Mouse (Mus musculus) embryonic facial prominence, embryonic 11.5 days (tissue): ENCODE measurements around the gene Ints7. TPM values are rescaled to one million over a fixed set of nuclear protein-coding genes. Genes with fewer than 3 reads are reported as not detected.
A peak's percentile ranks its signal among the peaks of the same experiment; 100 is the strongest.

Source experiments
- ATAC-seq: fragments of 200-750 bp; cut with Nextera tagmentation; replicated peaks from 2 replicates; pipeline ENCODE4 v1.8.0; 2017; ENCODE audit warnings: low read depth; ENCODE audit not compliant: insufficient number of reproducible peaks, low FRiP score, low TSS enrichment
- DNase-seq: peaks from one replicate; pipeline ENCODE4 v3.0.0-alpha.2; 2015; ENCODE audit warnings: low spot score
- H3K27ac ChIP-seq: fragments of 300-500 bp; sonication (generic); replicated peaks from 2 replicates; pipeline ENCODE4 v1.5.1; 2014; ENCODE audit warnings: mild to moderate bottlenecking, low read depth, low read length, control low read depth
- H3K27me3 ChIP-seq: fragments of 300-500 bp; sonication (generic); 2 replicates; pipeline ENCODE4 v1.6.1; 2014; ENCODE audit warnings: mild to moderate bottlenecking, low read length, moderate library complexity, mixed read lengths; ENCODE audit not compliant: control insufficient read depth, insufficient read depth
- H3K36me3 ChIP-seq: fragments of 300-500 bp; sonication (generic); replicated peaks from 2 replicates; pipeline ENCODE4 v1.6.1; 2014; ENCODE audit warnings: low read depth, mild to moderate bottlenecking, low read length, moderate library complexity, mixed read lengths; ENCODE audit not compliant: control insufficient read depth, insufficient read depth
- H3K4me1 ChIP-seq: fragments of 300-500 bp; sonication (generic); 2 replicates; pipeline ENCODE4 v1.6.1; 2014; ENCODE audit warnings: low read length, mixed read lengths; ENCODE audit not compliant: control insufficient read depth, insufficient read depth
- H3K4me2 ChIP-seq: fragments of 300-500 bp; sonication (generic); 2 replicates; pipeline ENCODE4 v1.6.1; 2014; ENCODE audit warnings: low read depth, mild to moderate bottlenecking, control low read depth, low read length, moderate library complexity
- H3K4me3 ChIP-seq: fragments of 300-500 bp; sonication (generic); 2 replicates; pipeline ENCODE4 v1.5.1; 2014; ENCODE audit warnings: low read depth, low read length, control low read depth
- H3K9ac ChIP-seq: fragments of 300-500 bp; sonication (generic); replicated peaks from 2 replicates; pipeline ENCODE4 v1.6.1; 2014; ENCODE audit warnings: mild to moderate bottlenecking, control low read depth, low read length
- H3K9me3 ChIP-seq: fragments of 300-500 bp; sonication (generic); replicated peaks from 2 replicates; pipeline ENCODE4 v1.6.1; 2016; ENCODE audit warnings: mild to moderate bottlenecking, low read length, inconsistent platforms, mixed read lengths; ENCODE audit not compliant: control insufficient read depth
- WGBS: fragments of 180-500 bp; shearing (Covaris S2); extraction: QIAGEN DNeasy Blood & Tissue Kit; methylation state at CpG from one replicate; pipeline ENCODE4 v1.1.7; 2014; 5-methylcytosine and 5-hydroxymethylcytosine counted together
- polyA plus RNA-seq: library from polyadenylated mRNA; unstranded; fragments of >200 nt; fragmentation: Nextera tagmentation; extraction: Ambion mirVana; gene quantifications from 2 replicates; pipeline ENCODE4 v1.2.1, GENCODE M21; 2014

The Ints7 gene
- polyA plus RNA-seq, 1 experiment from 2014 or later: 53.4 TPM

GRCm38 (mm10) chr1:191541619-191542018 is 33.8 kb upstream of the Ints7 start:
- ATAC-seq (no peak), DNase-seq (no peak)
- Histone ChIP-seq H3K27me3 (no peaks in the 10 kb centered on the region), H3K9me3 (no peaks in the 10 kb centered on the region), H3K27ac (no peak overlapping the region), H3K4me1 (no peaks in the 10 kb centered on the region), H3K4me3 (no peak overlapping the region), H3K36me3 (peaks cover 3% of the 10 kb centered on the region), H3K9ac (no peak overlapping the region), H3K4me2 (no peak overlapping the region)
- WGBS: 90% methylated on average over 4 of the region's 4 CpGs

GRCm38 (mm10) chr1:191543747-191544146 is 31.7 kb upstream of the Ints7 start:
- H3K36me3 ChIP-seq: peaks cover 3% of the 10 kb centered on the region
- H3K4me3 ChIP-seq: no peak overlapping the region
- no peaks in the 10 kb centered on the region for H3K4me1 ChIP-seq
- no peaks in the 10 kb centered on the region for H3K9me3 ChIP-seq
- ATAC-seq (no peak), DNase-seq (no peak)
- 90% methylated on average over 3 of the region's 3 CpGs for WGBS
- H3K27ac ChIP-seq: no peak overlapping the region
- no peaks in the 10 kb centered on the region for H3K27me3 ChIP-seq
- H3K4me2 ChIP-seq: no peak overlapping the region
- no peak overlapping the region for H3K9ac ChIP-seq

- H3K36me3 ChIP-seq: peaks cover 5% of the 10 kb centered on the region
- no peaks in the 10 kb centered on the region for H3K4me1 ChIP-seq
- DNase-seq: no peak
- no peak overlapping the region for H3K9ac ChIP-seq
- H3K27me3 ChIP-seq: no peaks in the 10 kb centered on the region
- H3K27ac ChIP-seq: no peak overlapping the region
- H3K9me3 ChIP-seq: no peaks in the 10 kb centered on the region
- no peak for ATAC-seq
- no peak overlapping the region for H3K4me3 ChIP-seq
- WGBS: 84% methylated on average over 4 of the region's 4 CpGs
- no peak overlapping the region for H3K4me2 ChIP-seq
These were observed 24.6 kb upstream of the Ints7 start for GRCm38 (mm10) chr1:191550786-191551185.

- no peak overlapping the region for H3K9ac ChIP-seq
- H3K27ac ChIP-seq: no peak overlapping the region
- H3K27me3 ChIP-seq: no peaks in the 10 kb centered on the region
- H3K36me3 ChIP-seq: peaks cover 7% of the 10 kb centered on the region
- WGBS: 82% methylated on average over 8 of the region's 8 CpGs
- ATAC-seq (no peak), DNase-seq (no peak)
- no peak overlapping the region for H3K4me2 ChIP-seq
- no peak overlapping the region for H3K4me3 ChIP-seq
- H3K4me1 ChIP-seq: no peaks in the 10 kb centered on the region
- H3K9me3 ChIP-seq: no peaks in the 10 kb centered on the region
These were observed 18.3 kb upstream of the Ints7 start for GRCm38 (mm10) chr1:191557109-191557508.

GRCm38 (mm10) chr1:191559779-191560178 is 15.7 kb upstream of the Ints7 start:
- H3K9me3 ChIP-seq: no peaks in the 10 kb centered on the region
- WGBS: 83% methylated on average over 5 of the region's 5 CpGs

GRCm38 (mm10) chr1:191562823-191563365 is 12.5 kb upstream of the Ints7 start:
- H3K36me3 ChIP-seq: no peaks in the 10 kb centered on the region; the same call in 1 of the 2 replicates
- ATAC-seq: no peak

More at GRCm38 (mm10) chr1:191559779-191560178, 15.7 kb upstream of the Ints7 start:
- H3K27me3 ChIP-seq: no peaks in the 10 kb centered on the region
- H3K4me3 ChIP-seq: no peak overlapping the region
- H3K27ac ChIP-seq: no peak overlapping the region
- peaks cover 2% of the 10 kb centered on the region; the same call in 1 of the 2 replicates for H3K36me3 ChIP-seq
- no peak overlapping the region for H3K9ac ChIP-seq
- DNase-seq: no peak
- no peak for ATAC-seq
- H3K4me1 ChIP-seq: no peaks in the 10 kb centered on the region
- no peak overlapping the region for H3K4me2 ChIP-seq

GRCm38 (mm10) chr1:191567859-191568258 is 7.6 kb upstream of the Ints7 start:
- Histone ChIP-seq H3K9ac (no peak overlapping the region), H3K4me3 (no peak overlapping the region), H3K27me3 (no peaks in the 10 kb centered on the region), H3K4me2 (no peak overlapping the region), H3K36me3 (no peaks in the 10 kb centered on the region; the same call in 1 of the 2 replicates), H3K9me3 (no peaks in the 10 kb centered on the region), H3K27ac (no peak overlapping the region), H3K4me1 (no peaks in the 10 kb centered on the region)
- DNase-seq (no peak), ATAC-seq (no peak)
- WGBS: 91% methylated on average over 1 of the region's 1 CpGs

More at GRCm38 (mm10) chr1:191562823-191563365, 12.5 kb upstream of the Ints7 start:
- 74% methylated on average over 6 of the region's 6 CpGs for WGBS
- H3K27me3 ChIP-seq: no peaks in the 10 kb centered on the region
- H3K4me3 ChIP-seq: no peak overlapping the region
- no peak overlapping the region for H3K4me2 ChIP-seq
- DNase-seq: peak; percentile 42
- H3K9ac ChIP-seq: no peak overlapping the region
- H3K4me1 ChIP-seq: no peaks in the 10 kb centered on the region
- H3K9me3 ChIP-seq: no peaks in the 10 kb centered on the region
- no peak overlapping the region for H3K27ac ChIP-seq

GRCm38 (mm10) chr1:191569625-191570024 is 5.8 kb upstream of the Ints7 start:
- 90% methylated on average over 2 of the region's 2 CpGs for WGBS
- H3K4me3 ChIP-seq: no peak overlapping the region
- H3K36me3 ChIP-seq: no peaks in the 10 kb centered on the region; the same call in 1 of the 2 replicates
- no peak overlapping the region for H3K4me2 ChIP-seq
- no peaks in the 10 kb centered on the region for H3K9me3 ChIP-seq
- H3K9ac ChIP-seq: no peak overlapping the region
- H3K27me3 ChIP-seq: no peaks in the 10 kb centered on the region
- DNase-seq (no peak), ATAC-seq (no peak)
- H3K27ac ChIP-seq: no peak overlapping the region
- no peaks in the 10 kb centered on the region for H3K4me1 ChIP-seq
